ENCODE assay signal across 11 mouse cellular contexts in the genomic region with DNA sequence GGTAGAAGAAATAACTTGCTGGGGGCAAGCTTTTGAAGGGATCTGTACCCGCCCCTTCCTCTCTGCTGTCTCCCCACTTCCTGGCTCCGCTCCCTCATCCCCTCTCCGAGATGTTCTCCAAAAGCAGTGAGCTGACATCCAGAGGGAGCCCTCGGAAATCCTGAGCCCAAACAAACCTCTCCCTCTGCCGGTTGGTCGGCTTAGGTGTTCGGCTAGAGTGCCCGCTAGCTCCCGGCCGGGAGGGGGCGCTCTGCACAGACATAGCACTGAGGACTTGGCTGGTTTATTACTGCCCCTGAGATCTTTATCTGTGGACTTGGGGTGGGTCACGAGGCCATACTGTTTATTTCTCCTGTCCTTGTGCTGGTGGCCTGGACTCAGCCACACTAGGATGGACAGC. TPM values are rescaled to one million over a fixed set of nuclear protein-coding genes. Genes with fewer than 3 reads are reported as not detected.
DNase-seq lines count a peak whose midpoint lies in the region; ATAC-seq lines count a peak whose summit lies in the region.
"Had no signal": no experiment of that assay in that cellular context is flagged by ENCODE, and none has a peak within 500 bp of the region (broad histone marks: within the 10 kb centered on the region; RNA-seq: fewer than 3 reads in every experiment).

No protein-coding gene starts in this region.

- H3K36me3 ChIP-seq in lung, embryonic 16.5 days (ENCODE audit: control insufficient read depth, insufficient read depth, low read length), result no peaks in the 10 kb centered on the region
- no peaks in the 10 kb centered on the region for H3K36me3 ChIP-seq in forebrain, embryonic 10.5 days (replicated peaks)
- H3K36me3 ChIP-seq: limb, embryonic 15.5 days had no signal

- intact Hi-C loops in heart, postnatal 25 days (cut with DNase I), result no loop called here

- no peak overlapping the region for H3K9ac ChIP-seq in lung, embryonic 16.5 days (ENCODE audit: low read length)
- H3K9ac ChIP-seq: limb, embryonic 15.5 days had no signal

- peak overlapping the region; percentile 56 for H3K27ac ChIP-seq in lung, embryonic 16.5 days (ENCODE audit: low read length)
- no peak overlapping the region for H3K27ac ChIP-seq in forebrain, embryonic 10.5 days
- H3K27ac ChIP-seq: limb, embryonic 15.5 days had no signal

- peak; percentile 90 for DNase-seq in heart, adult 11 months
- no peak for DNase-seq in heart, postnatal 25 days (ENCODE audit: low spot score)
- DNase-seq in urinary bladder, postnatal 25 days (ENCODE audit: low spot score), result peak; percentile 42
- no peak for DNase-seq in urinary bladder, postnatal 36 days (ENCODE audit: low spot score in 2 of 2)
- DNase-seq in cerebellum, adult 11 months, result no peak
- DNase-seq in forebrain, embryonic 10.5 days (ENCODE audit: extremely low spot score, low spot score), result no peak
- DNase-seq: cerebellum, postnatal 25 days had no signal

- no peak overlapping the region for H3K4me2 ChIP-seq in lung, embryonic 16.5 days (ENCODE audit: low read depth, low read length)
- H3K4me2 ChIP-seq: limb, embryonic 15.5 days had no signal

- H3K4me1 ChIP-seq in lung, embryonic 16.5 days (replicated peaks; ENCODE audit: control insufficient read depth, insufficient read depth, low read length), result peaks cover 23% of the 10 kb centered on the region
- peaks cover 45% of the 10 kb centered on the region for H3K4me1 ChIP-seq in forebrain, embryonic 10.5 days

- no peaks in the 10 kb centered on the region for H3K27me3 ChIP-seq in lung, embryonic 16.5 days (ENCODE audit: control insufficient read depth, insufficient read depth, low read depth, low read length)
- peaks cover 25% of the 10 kb centered on the region for H3K27me3 ChIP-seq in forebrain, embryonic 10.5 days (ENCODE audit: poor library complexity, severe bottlenecking)

- ATAC-seq in lung, embryonic 16.5 days (ENCODE audit: low read depth), result no peak
- no peak for ATAC-seq in cerebellum, adult (ENCODE audit: insufficient number of reproducible peaks, low FRiP score, low TSS enrichment)

- H3K4me3 ChIP-seq in lung, embryonic 16.5 days (ENCODE audit: low read length), result no peak overlapping the region
- H3K4me3 ChIP-seq in forebrain, embryonic 10.5 days, result no peak overlapping the region
- H3K4me3 ChIP-seq: limb, embryonic 15.5 days had no signal

- H3K9me3 ChIP-seq in lung, embryonic 16.5 days (ENCODE audit: control insufficient read depth, low read length), result no peaks in the 10 kb centered on the region
- 0 out of 2 replicates have a peak, but pooled peaks cover 3% of the 10 kb centered on the region for H3K9me3 ChIP-seq in forebrain, embryonic 10.5 days
- H3K9me3 ChIP-seq: limb, embryonic 15.5 days had no signal

- WGBS in lung, embryonic 16.5 days, result 33% methylated on average over 12 of the region's 12 CpGs
- 55% methylated on average over 12 of the region's 12 CpGs for WGBS in forebrain, embryonic 10.5 days

RNA-seq across cellular contexts. Expression of a gene that starts 3.1 kb away (rescaled TPM):
- total RNA-seq in heart, postnatal 25 days (2021), result 10 to 100 TPM; 45.5 to 49.2 TPM
- polyA plus RNA-seq in lung, embryonic 16.5 days (2015; fragmentation: Nextera tagmentation; extraction: Ambion mirVana), result 10.8 and 13.0 TPM in 2 replicates
- polyA plus RNA-seq in forebrain, embryonic 10.5 days (2016; fragmentation: Nextera tagmentation; extraction: Ambion mirVana), result 2.7 and 3.7 TPM in 2 replicates
- total RNA-seq: hematopoietic stem cell, adult 5-6 weeks had no signal

RNA-seq across cellular contexts. Expression of a gene that starts 30.5 kb away (rescaled TPM):
- not detected for total RNA-seq in heart, postnatal 25 days (2021)
- 3.5 and 4.0 TPM in 2 replicates for polyA plus RNA-seq in lung, embryonic 16.5 days (2015; fragmentation: Nextera tagmentation; extraction: Ambion mirVana)
- 1.5 and 1.6 TPM in 2 replicates for polyA plus RNA-seq in forebrain, embryonic 10.5 days (2016; fragmentation: Nextera tagmentation; extraction: Ambion mirVana)
- total RNA-seq: hematopoietic stem cell, adult 5-6 weeks had no signal

RNA-seq across cellular contexts. Expression of a gene that starts 33.8 kb away (rescaled TPM):
- total RNA-seq in heart, postnatal 25 days (2021), result under 1 TPM; 0.06 to 0.16 TPM
- polyA plus RNA-seq in lung, embryonic 16.5 days (2015; fragmentation: Nextera tagmentation; extraction: Ambion mirVana), result 0.10 and 0.13 TPM in 2 replicates
- 0.10 and 0.11 TPM in 2 replicates for polyA plus RNA-seq in forebrain, embryonic 10.5 days (2016; fragmentation: Nextera tagmentation; extraction: Ambion mirVana)
- total RNA-seq: hematopoietic stem cell, adult 5-6 weeks had no signal

RNA-seq across cellular contexts. Expression of a gene that starts 56.7 kb away (rescaled TPM):
- not detected for total RNA-seq in heart, postnatal 25 days (2021)
- polyA plus RNA-seq in lung, embryonic 16.5 days (2015; fragmentation: Nextera tagmentation; extraction: Ambion mirVana), result not detected in 2 replicates
- polyA plus RNA-seq in forebrain, embryonic 10.5 days (2016; fragmentation: Nextera tagmentation; extraction: Ambion mirVana), result 0.10 and 0.16 TPM in 2 replicates
- total RNA-seq: hematopoietic stem cell, adult 5-6 weeks had no signal

Comparison
In these comparisons a context has a peak if more than half of its experiments do, and no peak if none do; other contexts are left out.
1. DNase-seq: peak in heart, adult 11 months (single experiment) and urinary bladder, postnatal 25 days (single experiment); none in heart, postnatal 25 days (single experiment), urinary bladder, postnatal 36 days (0 of 2), cerebellum, adult 11 months (single experiment) and forebrain, embryonic 10.5 days (single experiment).